Mouse (Mus musculus): ENCODE measurements around the gene Olfr1392. TPM values are rescaled to one million over a fixed set of nuclear protein-coding genes. Genes with fewer than 3 reads are reported as not detected.

The Olfr1392 gene
- polyA plus RNA-seq, 1 experiment from 2014 or later: 0.08 TPM

GRCm38 (mm10) chr11:49259829-49260228 lies 25.3 kb upstream of the Olfr1392 start:
- no peak for ATAC-seq
- no peak overlapping the region for H3K4me3 ChIP-seq (ENCODE audit: low read depth, low read length)
- no peaks in the 10 kb centered on the region for H3K27me3 ChIP-seq (replicated peaks; ENCODE audit: control insufficient read depth, insufficient read depth, low read length)
- no peak overlapping the region for H3K27ac ChIP-seq (ENCODE audit: low read depth, low read length)
- peaks cover 9% of the 10 kb centered on the region; the same call in 1 of the 2 replicates for H3K4me1 ChIP-seq (replicated peaks; ENCODE audit: control insufficient read depth, insufficient read depth, low read length)
- H3K9me3 ChIP-seq (ENCODE audit: control insufficient read depth): no peaks in the 10 kb centered on the region
- H3K4me2 ChIP-seq (replicated peaks; ENCODE audit: low read depth): no peak overlapping the region
- H3K9ac ChIP-seq (ENCODE audit: low read depth, low read length): no peak overlapping the region
- 33% methylated on average over 1 of the region's 1 CpGs for WGBS
- peaks cover 53% of the 10 kb centered on the region for H3K36me3 ChIP-seq (ENCODE audit: control insufficient read depth, insufficient read depth)
- TF ChIP-seq CTCF (IDR thresholded peaks at IDR 0.05; ENCODE audit: low read depth): no peak

- no peak for TF ChIP-seq CTCF (IDR thresholded peaks at IDR 0.05; ENCODE audit: low read depth)
- peaks cover 9% of the 10 kb centered on the region; the same call in 1 of the 2 replicates for H3K4me1 ChIP-seq (replicated peaks; ENCODE audit: control insufficient read depth, insufficient read depth, low read length)
- H3K27ac ChIP-seq (ENCODE audit: low read depth, low read length): no peak overlapping the region
- H3K36me3 ChIP-seq (ENCODE audit: control insufficient read depth, insufficient read depth): peaks cover 44% of the 10 kb centered on the region
- no peak overlapping the region for H3K9ac ChIP-seq (ENCODE audit: low read depth, low read length)
- no peak overlapping the region for H3K4me3 ChIP-seq (ENCODE audit: low read depth, low read length)
- H3K4me2 ChIP-seq (replicated peaks; ENCODE audit: low read depth): no peak overlapping the region
- H3K27me3 ChIP-seq (replicated peaks; ENCODE audit: control insufficient read depth, insufficient read depth, low read length): no peaks in the 10 kb centered on the region
- ATAC-seq: peak; percentile 24; the same call in 1 of the 2 replicates
- no peaks in the 10 kb centered on the region for H3K9me3 ChIP-seq (ENCODE audit: control insufficient read depth)
- 71% methylated on average over 21 of the region's 21 CpGs for WGBS
These were observed 24.3 kb upstream of the Olfr1392 start for GRCm38 (mm10) chr11:49260598-49261312.

- Histone ChIP-seq H3K9ac (ENCODE audit: low read depth, low read length) (peak overlapping the region; percentile 17; the same call in 1 of the 2 replicates), H3K4me3 (ENCODE audit: low read depth, low read length) (no peak overlapping the region), H3K27me3 (replicated peaks; ENCODE audit: control insufficient read depth, insufficient read depth, low read length) (no peaks in the 10 kb centered on the region), H3K4me1 (replicated peaks; ENCODE audit: control insufficient read depth, insufficient read depth, low read length) (peaks cover 9% of the 10 kb centered on the region; the same call in 1 of the 2 replicates), H3K27ac (ENCODE audit: low read depth, low read length) (no peak overlapping the region), H3K9me3 (ENCODE audit: control insufficient read depth) (no peaks in the 10 kb centered on the region), H3K36me3 (ENCODE audit: control insufficient read depth, insufficient read depth) (peaks cover 44% of the 10 kb centered on the region), H3K4me2 (replicated peaks; ENCODE audit: low read depth) (no peak overlapping the region)
- no peak for ATAC-seq
- 75% methylated on average over 14 of the region's 14 CpGs for WGBS
- 0 out of 2 replicates have a peak, but pooled peaks have one; percentile 8 for TF ChIP-seq CTCF (IDR thresholded peaks at IDR 0.05; ENCODE audit: low read depth)
These were observed 23.7 kb upstream of the Olfr1392 start for GRCm38 (mm10) chr11:49261313-49261855.

- H3K27ac ChIP-seq (ENCODE audit: low read depth, low read length): peak overlapping the region; percentile 21; the same call in 1 of the 2 replicates
- no peak for ATAC-seq
These were observed 22.8 kb upstream of the Olfr1392 start for GRCm38 (mm10) chr11:49262286-49262685.

GRCm38 (mm10) chr11:49263149-49263548 lies 21.9 kb upstream of the Olfr1392 start:
- H3K4me3 ChIP-seq (ENCODE audit: low read depth, low read length): no peak overlapping the region
- no peaks in the 10 kb centered on the region for H3K27me3 ChIP-seq (replicated peaks; ENCODE audit: control insufficient read depth, insufficient read depth, low read length)
- TF ChIP-seq CTCF (IDR thresholded peaks at IDR 0.05; ENCODE audit: low read depth): no peak
- peaks cover 40% of the 10 kb centered on the region for H3K36me3 ChIP-seq (ENCODE audit: control insufficient read depth, insufficient read depth)
- no peak overlapping the region for H3K27ac ChIP-seq (ENCODE audit: low read depth, low read length)
- 90% methylated on average over 6 of the region's 6 CpGs for WGBS
- peaks cover 8% of the 10 kb centered on the region; the same call in 1 of the 2 replicates for H3K4me1 ChIP-seq (replicated peaks; ENCODE audit: control insufficient read depth, insufficient read depth, low read length)
- no peak for ATAC-seq
- H3K9me3 ChIP-seq (ENCODE audit: control insufficient read depth): no peaks in the 10 kb centered on the region
- no peak overlapping the region for H3K4me2 ChIP-seq (replicated peaks; ENCODE audit: low read depth)
- no peak overlapping the region for H3K9ac ChIP-seq (ENCODE audit: low read depth, low read length)

More at GRCm38 (mm10) chr11:49262286-49262685, 22.8 kb upstream of the Olfr1392 start:
- no peaks in the 10 kb centered on the region for H3K27me3 ChIP-seq (replicated peaks; ENCODE audit: control insufficient read depth, insufficient read depth, low read length)
- no peak overlapping the region for H3K4me3 ChIP-seq (ENCODE audit: low read depth, low read length)
- H3K4me2 ChIP-seq (replicated peaks; ENCODE audit: low read depth): no peak overlapping the region
- H3K4me1 ChIP-seq (replicated peaks; ENCODE audit: control insufficient read depth, insufficient read depth, low read length): peaks cover 8% of the 10 kb centered on the region; the same call in 1 of the 2 replicates
- H3K36me3 ChIP-seq (ENCODE audit: control insufficient read depth, insufficient read depth): peaks cover 40% of the 10 kb centered on the region
- 80% methylated on average over 5 of the region's 5 CpGs for WGBS
- TF ChIP-seq CTCF (IDR thresholded peaks at IDR 0.05; ENCODE audit: low read depth): no peak
- no peak overlapping the region for H3K9ac ChIP-seq (ENCODE audit: low read depth, low read length)
- no peaks in the 10 kb centered on the region for H3K9me3 ChIP-seq (ENCODE audit: control insufficient read depth)

GRCm38 (mm10) chr11:49264081-49264480 lies 21.0 kb upstream of the Olfr1392 start:
- TF ChIP-seq CTCF (IDR thresholded peaks at IDR 0.05; ENCODE audit: low read depth): no peak
- peaks cover 40% of the 10 kb centered on the region for H3K36me3 ChIP-seq (ENCODE audit: control insufficient read depth, insufficient read depth)
- no peak for ATAC-seq
- no peaks in the 10 kb centered on the region for H3K27me3 ChIP-seq (replicated peaks; ENCODE audit: control insufficient read depth, insufficient read depth, low read length)
- H3K4me2 ChIP-seq (replicated peaks; ENCODE audit: low read depth): no peak overlapping the region
- H3K9ac ChIP-seq (ENCODE audit: low read depth, low read length): no peak overlapping the region
- no peaks in the 10 kb centered on the region for H3K9me3 ChIP-seq (ENCODE audit: control insufficient read depth)
- no peak overlapping the region for H3K4me3 ChIP-seq (ENCODE audit: low read depth, low read length)
- H3K4me1 ChIP-seq (replicated peaks; ENCODE audit: control insufficient read depth, insufficient read depth, low read length): peaks cover 8% of the 10 kb centered on the region; the same call in 1 of the 2 replicates
- WGBS: 88% methylated on average over 7 of the region's 7 CpGs
- no peak overlapping the region for H3K27ac ChIP-seq (ENCODE audit: low read depth, low read length)

Measured in intestine, postnatal 0 days (tissue).